Mouse (Mus musculus) stomach, postnatal 0 days (tissue): ENCODE results near the gene Olfr618. TPM values are rescaled to one million over a fixed set of nuclear protein-coding genes. Genes with fewer than 3 reads are reported as not detected.
"Not testable (repeated sequence)": the region's sequence is repeated elsewhere in the genome, so short reads cannot be mapped to it uniquely, and the experiment has no call there.

Source experiments
- ATAC-seq: fragments of 200-750 bp; cut with Nextera tagmentation; 2 replicates; pipeline ENCODE4 v1.8.0; 2017; ENCODE audit not compliant: low FRiP score, low TSS enrichment
- DNase-seq: peaks from one replicate; pipeline ENCODE4 v3.0.0-alpha.2; 2016; ENCODE audit warnings: low spot score
- H3K27ac ChIP-seq: fragments of 300-500 bp; sonication (generic); replicated peaks from 2 replicates; pipeline ENCODE4 v1.5.1; 2014; ENCODE audit warnings: mild to moderate bottlenecking, control low read depth
- H3K27me3 ChIP-seq: fragments of 300-500 bp; sonication (generic); 2 replicates; pipeline ENCODE4 v1.6.1; 2014; ENCODE audit warnings: low read length; ENCODE audit not compliant: control insufficient read depth, insufficient read depth
- H3K36me3 ChIP-seq: fragments of 300-500 bp; sonication (generic); 2 replicates; pipeline ENCODE4 v1.6.1; 2014; ENCODE audit warnings: low read length, mixed read lengths; ENCODE audit not compliant: control insufficient read depth, insufficient read depth
- H3K4me1 ChIP-seq: fragments of 300-500 bp; sonication (generic); replicated peaks from 2 replicates; pipeline ENCODE4 v1.6.1; 2014; ENCODE audit warnings: antibody characterized with exemption; ENCODE audit not compliant: control insufficient read depth, insufficient read depth
- H3K4me2 ChIP-seq: fragments of 300-500 bp; sonication (generic); replicated peaks from 2 replicates; pipeline ENCODE4 v1.6.1; 2014; ENCODE audit warnings: low read depth, mild to moderate bottlenecking, control low read depth, moderate library complexity
- H3K4me3 ChIP-seq: fragments of 300-500 bp; sonication (generic); 2 replicates; pipeline ENCODE4 v1.5.1; 2014; ENCODE audit warnings: low read depth, low read length, control low read depth
- H3K9ac ChIP-seq: fragments of 300-500 bp; sonication (generic); 2 replicates; pipeline ENCODE4 v1.6.1; 2014; ENCODE audit warnings: mild to moderate bottlenecking, low read length, control low read depth, mixed read lengths
- H3K9me3 ChIP-seq: fragments of 300-500 bp; sonication (generic); 2 replicates; pipeline ENCODE4 v1.6.1; 2016; ENCODE audit warnings: low read length; ENCODE audit not compliant: control insufficient read depth
- CTCF ChIP-seq: IDR thresholded peaks from 2 replicates; pipeline ENCODE4 v1.5.1; 2016; ENCODE audit warnings: antibody characterized with exemption, low read depth, mild to moderate bottlenecking, moderate library complexity
- EP300 ChIP-seq: optimal IDR thresholded peaks from 2 replicates; pipeline ENCODE3; 2016; ENCODE audit warnings: antibody characterized with exemption
- WGBS: fragments of 180-500 bp; shearing (Covaris S2); extraction: QIAGEN DNeasy Blood & Tissue Kit; methylation state at CpG from one replicate; pipeline ENCODE4 v1.1.7; 2014; 5-methylcytosine and 5-hydroxymethylcytosine counted together
- polyA plus RNA-seq: library from polyadenylated mRNA; unstranded; fragments of >200 nt; fragmentation: Nextera tagmentation; extraction: Ambion mirVana; gene quantifications from 2 replicates; pipeline ENCODE4 v1.2.1, GENCODE M21; 2015

Gene Olfr618
- 0.10 and 0.22 TPM in 2 replicates for polyA plus RNA-seq

GRCm38 (mm10) chr7:103589803-103590202 is at the start of gene Olfr618:
TSS of gene Olfr618 (plus strand) at chr7:103590103.
- 54% methylated on average over 2 of the region's 2 CpGs for WGBS
- Histone ChIP-seq H3K9me3 (no peaks in the 10 kb centered on the region), H3K4me2 (no peak within 1 kb of the TSS), H3K36me3 (no peaks in the 10 kb centered on the region), H3K4me3 (no peak within 1 kb of the TSS), H3K4me1 (no peaks in the 10 kb centered on the region), H3K27ac (no peak within 1 kb of the TSS), H3K9ac (no peak within 1 kb of the TSS), H3K27me3 (no peaks in the 10 kb centered on the region)
- ATAC-seq (no peak), DNase-seq (no peak)
- no peak for TF ChIP-seq CTCF
- no peak for TF ChIP-seq EP300

DNA sequence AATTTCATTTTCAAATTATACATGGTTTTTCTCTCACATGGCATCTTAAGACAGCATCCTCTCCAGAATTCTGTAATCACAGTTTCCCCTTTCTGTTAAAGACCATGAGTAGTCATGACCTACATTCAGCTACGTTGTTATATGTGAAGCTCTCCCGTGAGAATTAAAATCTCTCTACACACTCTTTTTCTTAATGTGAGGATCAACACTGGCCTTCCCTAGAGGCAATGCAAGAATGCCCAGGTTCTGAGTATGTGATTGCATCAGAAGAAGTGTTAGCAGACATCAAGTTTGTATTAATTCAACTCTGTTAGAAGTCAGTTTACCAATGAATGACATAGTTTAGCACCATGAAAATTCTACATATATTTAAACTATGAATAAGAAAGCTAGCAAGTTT is 47.3 kb upstream of the Olfr618 start, which contains the start of gene Olfr612:
Gene Olfr612, minus strand, starts transcription at position 101 of the 400 bp plus-strand sequence.
- not testable (repeated sequence) for ATAC-seq, H3K9ac ChIP-seq, H3K4me3 ChIP-seq, H3K36me3 ChIP-seq, H3K27me3 ChIP-seq, H3K4me2 ChIP-seq, H3K9me3 ChIP-seq, H3K4me1 ChIP-seq, DNase-seq, H3K27ac ChIP-seq
- whole genome bisulfite sequencing: 78% methylated on average over 2 of the region's 2 CpGs

- ATAC-seq (no peak), DNase-seq (no peak)
- no peaks in the 10 kb centered on the region for H3K9me3 ChIP-seq
- H3K4me2 ChIP-seq: no peak within 1 kb of the TSS
- H3K4me3 ChIP-seq: no peak within 1 kb of the TSS
- 55% methylated on average over 2 of the region's 2 CpGs for WGBS
- H3K36me3 ChIP-seq: no peaks in the 10 kb centered on the region
- no peak within 1 kb of the TSS for H3K9ac ChIP-seq
- TF ChIP-seq EP300 (no peak), CTCF (no peak)
- H3K4me1 ChIP-seq: no peaks in the 10 kb centered on the region
- no peak within 1 kb of the TSS for H3K27ac ChIP-seq
- H3K27me3 ChIP-seq: no peaks in the 10 kb centered on the region
These were observed 42.1 kb upstream of the Olfr618 start, which contains the start of gene Olfr613 for GRCm38 (mm10) chr7:103547774-103548173. TSS of gene Olfr613 (plus strand) at chr7:103548074.

- no peak for TF ChIP-seq EP300
- no peak for TF ChIP-seq CTCF
- DNase-seq (no peak), ATAC-seq (no peak)
- no peaks in the 10 kb centered on the region for H3K36me3 ChIP-seq
- no peak within 1 kb of the TSS for H3K4me3 ChIP-seq
- WGBS: 66% methylated on average over 2 of the region's 2 CpGs
- no peaks in the 10 kb centered on the region for H3K27me3 ChIP-seq
- H3K4me1 ChIP-seq: no peaks in the 10 kb centered on the region
- no peak within 1 kb of the TSS for H3K4me2 ChIP-seq
- H3K9ac ChIP-seq: no peak within 1 kb of the TSS
- no peaks in the 10 kb centered on the region for H3K9me3 ChIP-seq
- no peak within 1 kb of the TSS for H3K27ac ChIP-seq
These were observed 34.1 kb upstream of the Olfr618 start, which contains the start of gene Olfr615 for GRCm38 (mm10) chr7:103555779-103556178. TSS of gene Olfr615 (plus strand) at chr7:103556079.

DNA sequence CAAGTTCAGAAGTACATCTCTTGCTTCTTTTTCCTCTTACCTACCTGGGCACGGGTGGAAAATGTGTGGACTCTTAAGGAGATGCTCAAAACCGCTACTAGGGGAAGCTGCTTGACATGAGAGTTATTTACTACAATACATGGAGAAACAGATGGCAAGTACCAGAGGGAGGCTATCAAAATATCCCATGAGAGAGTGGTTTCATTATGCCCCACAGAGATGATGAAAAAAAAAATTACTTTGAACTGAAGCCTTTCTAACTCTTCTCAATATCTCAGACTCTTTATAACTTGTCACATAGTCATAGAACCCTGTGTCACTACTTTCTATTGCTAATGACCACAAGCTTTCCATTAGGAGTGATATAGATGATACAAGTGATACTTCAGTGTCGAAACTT is 20.9 kb upstream of the Olfr618 start, which contains the start of gene Olfr616:
Gene Olfr616, minus strand, starts transcription at position 101 of the 400 bp plus-strand sequence.
- ATAC-seq: no peak
- no peak for TF ChIP-seq CTCF
- no peak for TF ChIP-seq EP300
- Histone ChIP-seq H3K27ac (no peak within 1 kb of the TSS), H3K4me1 (no peaks in the 10 kb centered on the region), H3K9me3 (no peaks in the 10 kb centered on the region), H3K4me3 (no peak within 1 kb of the TSS), H3K27me3 (no peaks in the 10 kb centered on the region), H3K9ac (no peak within 1 kb of the TSS), H3K4me2 (no peak within 1 kb of the TSS), H3K36me3 (no peaks in the 10 kb centered on the region)
- WGBS: 80% methylated on average over 3 of the region's 3 CpGs
- DNase-seq: no peak

DNA sequence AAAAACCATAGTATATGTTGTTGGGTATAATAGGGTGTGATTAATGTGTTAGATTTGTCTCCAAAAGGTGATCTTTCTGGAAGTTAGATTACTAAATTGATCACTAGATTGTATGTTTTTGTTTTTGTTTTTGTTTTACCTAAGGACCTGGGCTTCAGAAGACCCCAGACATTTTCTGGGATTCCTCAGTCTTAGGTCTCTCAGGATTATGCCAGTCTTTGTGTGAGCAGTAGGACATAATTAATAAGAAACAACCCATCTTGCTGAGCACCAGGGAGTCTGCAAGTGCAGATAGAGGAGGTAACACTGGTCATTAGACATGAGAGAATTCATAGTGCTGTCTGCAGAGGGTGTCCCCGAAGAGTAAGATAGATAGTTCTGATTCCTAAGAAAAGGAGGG is 17.1 kb upstream of the Olfr618 start, which contains the start of gene Olfr617:
Gene Olfr617, plus strand, starts transcription at position 301 of the 400 bp plus-strand sequence.
- H3K27ac ChIP-seq: no peak within 1 kb of the TSS
- no peak within 1 kb of the TSS for H3K9ac ChIP-seq
- no peak within 1 kb of the TSS for H3K4me2 ChIP-seq
- H3K4me3 ChIP-seq: no peak within 1 kb of the TSS
- H3K27me3 ChIP-seq: no peaks in the 10 kb centered on the region
- TF ChIP-seq EP300 (no peak), CTCF (no peak)
- no peak for DNase-seq
- H3K36me3 ChIP-seq: no peaks in the 10 kb centered on the region
- WGBS: 91% methylated on average over 1 of the region's 1 CpGs
- ATAC-seq: no peak
- no peaks in the 10 kb centered on the region for H3K9me3 ChIP-seq
- no peaks in the 10 kb centered on the region for H3K4me1 ChIP-seq
